Mouse (Mus musculus) kidney, embryonic 16.5 days (tissue): ENCODE results near the gene Hdac4. TPM values are rescaled to one million over a fixed set of nuclear protein-coding genes. Genes with fewer than 3 reads are reported as not detected.

Experiments
- ATAC-seq: fragments of 200-750 bp; cut with Nextera tagmentation; 2 replicates; pipeline ENCODE4 v1.8.0; 2017; ENCODE audit warnings: moderate TSS enrichment; ENCODE audit not compliant: low FRiP score, low TSS enrichment
- H3K27ac ChIP-seq: fragments of 300-500 bp; sonication (generic); 2 replicates; pipeline ENCODE4 v1.5.1; 2014; ENCODE audit warnings: low read length
- H3K27me3 ChIP-seq: fragments of 300-500 bp; sonication (generic); 2 replicates; pipeline ENCODE4 v1.6.1; 2014; ENCODE audit warnings: low read length, control low read depth, mixed read lengths; ENCODE audit not compliant: insufficient read depth
- H3K36me3 ChIP-seq: fragments of 300-500 bp; sonication (generic); 2 replicates; pipeline ENCODE4 v1.6.1; 2014; ENCODE audit warnings: low read length, control low read depth, mixed read lengths; ENCODE audit not compliant: insufficient read depth
- H3K4me1 ChIP-seq: fragments of 300-500 bp; sonication (generic); 2 replicates; pipeline ENCODE4 v1.6.1; 2014; ENCODE audit warnings: low read length, control low read depth, mixed read lengths; ENCODE audit not compliant: insufficient read depth
- H3K4me2 ChIP-seq: fragments of 300-500 bp; sonication (generic); replicated peaks from 2 replicates; pipeline ENCODE4 v1.6.1; 2014; ENCODE audit warnings: low read depth, low read length
- H3K4me3 ChIP-seq: fragments of 300-500 bp; sonication (generic); 2 replicates; pipeline ENCODE4 v1.5.1; 2014; ENCODE audit warnings: mild to moderate bottlenecking, low read length
- H3K9ac ChIP-seq: fragments of 300-500 bp; sonication (generic); replicated peaks from 2 replicates; pipeline ENCODE4 v1.6.1; 2014; ENCODE audit warnings: low read length
- H3K9me3 ChIP-seq: fragments of 300-500 bp; sonication (generic); 2 replicates; pipeline ENCODE4 v1.6.1; 2016; ENCODE audit warnings: low read length, control low read depth
- WGBS: fragments of 180-500 bp; shearing (Covaris S2); extraction: QIAGEN DNeasy Blood & Tissue Kit; methylation state at CpG from one replicate; pipeline ENCODE4 v1.1.7; 2014; 5-methylcytosine and 5-hydroxymethylcytosine counted together
- polyA plus RNA-seq: library from polyadenylated mRNA; unstranded; fragments of >200 nt; fragmentation: Nextera tagmentation; extraction: Ambion mirVana; gene quantifications from 2 replicates; pipeline ENCODE4 v1.2.1, GENCODE M21; 2015

Gene Hdac4
- polyA plus RNA-seq, 1 experiment from 2014 or later = 17.7 TPM

GRCm38 (mm10) chr1:91981381-91981780, 214.1 kb downstream of the Hdac4 start:
- Histone ChIP-seq H3K36me3 (peaks cover 29% of the 10 kb centered on the region), H3K4me1 (no peaks in the 10 kb centered on the region), H3K4me3 (no peak overlapping the region), H3K27me3 (no peaks in the 10 kb centered on the region), H3K9me3 (no peaks in the 10 kb centered on the region), H3K4me2 (no peak overlapping the region), H3K27ac (no peak overlapping the region), H3K9ac (no peak overlapping the region)
- WGBS = 72% methylated on average over 1 of the region's 1 CpGs
- ATAC-seq = no peak

DNA sequence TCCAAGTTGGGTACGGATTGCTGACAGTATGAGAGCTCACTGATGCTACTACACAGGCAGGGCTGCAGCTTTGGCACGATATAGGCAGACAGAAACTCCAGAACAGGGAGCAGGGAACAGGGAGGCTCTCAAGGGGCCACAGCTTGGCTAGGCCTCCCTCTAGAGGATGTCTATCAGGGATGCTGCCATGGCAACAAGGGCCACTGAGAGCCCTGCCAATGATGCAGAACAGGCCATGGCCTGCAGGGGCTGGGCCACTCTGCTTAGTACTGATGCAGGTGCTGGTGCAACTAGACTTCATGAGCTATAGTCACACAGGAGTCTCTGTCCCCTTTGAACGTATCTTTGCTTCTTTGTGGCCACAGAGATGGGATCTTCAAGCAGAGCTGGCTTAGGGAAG, 217.1 kb downstream of the Hdac4 start:
- H3K4me1 ChIP-seq = no peaks in the 10 kb centered on the region
- no peak overlapping the region for H3K4me2 ChIP-seq
- H3K9ac ChIP-seq = no peak overlapping the region
- no peak overlapping the region for H3K4me3 ChIP-seq
- no peak overlapping the region for H3K27ac ChIP-seq
- H3K36me3 ChIP-seq = peaks cover 40% of the 10 kb centered on the region
- H3K9me3 ChIP-seq = no peaks in the 10 kb centered on the region
- ATAC-seq = no peak
- H3K27me3 ChIP-seq = no peaks in the 10 kb centered on the region
- WGBS = 72% methylated on average over 3 of the region's 3 CpGs

DNA sequence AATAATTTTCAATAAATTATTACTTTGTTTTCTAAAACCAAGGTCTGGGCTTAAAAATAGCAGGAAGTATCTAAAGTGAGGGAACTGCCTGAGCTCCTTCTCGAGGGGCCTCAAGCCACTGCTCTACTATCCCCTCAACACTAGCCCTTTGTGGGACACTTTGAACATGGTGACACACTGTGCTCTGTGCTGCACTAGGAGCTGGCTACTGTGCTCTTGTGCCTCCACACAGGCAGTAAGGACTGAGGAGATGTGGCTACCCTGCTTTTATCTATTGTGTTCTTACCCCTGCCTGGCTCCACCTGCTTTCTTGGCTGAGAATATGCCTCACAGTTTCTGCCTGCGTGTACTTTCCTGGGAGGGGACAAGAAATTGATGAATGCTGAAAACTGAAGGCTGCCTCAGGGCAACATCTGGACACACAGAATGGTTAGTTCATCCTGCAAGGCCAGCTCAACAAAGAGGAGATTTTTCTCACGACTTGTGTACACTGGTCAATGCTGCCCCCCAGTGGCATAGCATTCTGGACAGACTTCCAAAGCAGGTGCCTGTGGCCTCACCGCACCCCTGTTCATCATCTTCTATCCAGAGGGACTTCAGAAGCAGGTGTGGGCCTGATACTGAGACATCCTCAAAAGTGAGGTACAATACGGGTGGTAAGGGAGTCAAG, 226.7 kb downstream of the Hdac4 start:
- no peak overlapping the region for H3K4me2 ChIP-seq
- H3K27me3 ChIP-seq = no peaks in the 10 kb centered on the region
- ATAC-seq = no peak
- peaks cover 39% of the 10 kb centered on the region for H3K36me3 ChIP-seq
- no peaks in the 10 kb centered on the region for H3K4me1 ChIP-seq
- H3K9me3 ChIP-seq = no peaks in the 10 kb centered on the region
- no peak overlapping the region for H3K9ac ChIP-seq
- whole genome bisulfite sequencing = 61% methylated on average over 5 of the region's 5 CpGs
- no peak overlapping the region for H3K4me3 ChIP-seq
- H3K27ac ChIP-seq = no peak overlapping the region

DNA sequence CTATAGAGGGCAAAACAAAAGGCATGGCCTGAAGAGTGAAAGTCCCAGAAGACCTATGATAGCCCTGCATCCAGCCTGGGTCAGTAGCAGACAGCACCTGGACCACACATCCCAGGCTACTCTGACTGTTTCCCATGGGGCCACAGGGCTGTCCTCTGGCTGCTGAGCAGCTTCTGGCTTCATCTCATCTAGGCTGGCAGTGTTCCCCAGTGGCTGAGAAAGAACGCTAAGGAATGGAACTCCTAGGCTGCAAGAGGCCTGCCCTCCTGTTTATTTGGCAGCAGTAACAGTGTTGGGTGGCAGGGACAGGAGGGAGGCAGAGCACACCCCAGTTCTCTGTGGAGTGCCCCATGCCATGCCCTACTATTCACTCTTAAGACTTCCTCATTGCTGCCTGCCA, 228.5 kb downstream of the Hdac4 start:
- Histone ChIP-seq H3K9me3 (no peaks in the 10 kb centered on the region), H3K36me3 (peaks cover 24% of the 10 kb centered on the region), H3K27me3 (no peaks in the 10 kb centered on the region), H3K4me1 (no peaks in the 10 kb centered on the region), H3K4me3 (no peak overlapping the region), H3K27ac (no peak overlapping the region), H3K4me2 (no peak overlapping the region), H3K9ac (no peak overlapping the region)
- no peak for ATAC-seq
- WGBS = 90% methylated on average over 1 of the region's 1 CpGs

DNA sequence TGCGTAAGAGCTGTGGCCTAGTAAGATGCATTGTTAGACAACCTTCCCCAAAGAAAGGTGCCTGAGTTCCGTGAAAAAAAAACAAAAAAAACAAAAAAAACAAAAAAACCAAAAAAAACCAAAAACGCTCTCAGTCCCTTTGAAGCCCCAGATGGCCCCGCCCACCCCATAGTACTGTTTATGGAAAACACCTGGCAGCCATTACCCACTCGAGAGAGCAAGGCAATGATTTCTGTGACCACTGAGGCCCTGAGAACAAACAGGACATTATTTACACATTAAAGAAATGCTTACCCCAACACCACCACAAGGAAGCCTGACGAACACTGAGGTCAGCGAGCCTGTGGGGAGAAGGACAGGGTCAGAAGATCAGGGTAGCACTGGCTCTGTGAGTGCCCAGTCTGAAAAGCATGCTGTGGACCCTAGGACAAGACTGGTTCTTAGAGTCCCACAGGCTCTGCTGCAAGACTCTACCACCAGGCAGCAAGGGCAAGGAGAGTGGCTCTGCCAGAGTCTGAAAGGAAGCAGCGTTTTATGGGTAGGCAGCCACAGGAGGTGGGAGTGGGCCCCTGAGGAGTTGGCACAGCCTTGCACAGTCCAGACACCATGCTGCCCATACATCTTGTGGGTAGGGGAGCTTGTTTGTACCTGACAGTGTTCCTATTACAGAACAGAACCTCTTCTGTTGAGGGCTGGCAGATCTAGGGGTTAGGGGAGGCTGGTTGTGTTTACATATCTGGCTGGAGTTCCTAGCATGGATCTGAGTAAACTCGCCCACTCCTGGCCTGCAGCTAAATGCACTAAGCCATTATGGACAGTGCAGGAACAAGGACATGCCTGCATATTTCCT, 230.8 kb downstream of the Hdac4 start:
- no peak for ATAC-seq
- Histone ChIP-seq H3K27ac (no peak overlapping the region), H3K4me3 (no peak overlapping the region), H3K36me3 (peaks cover 35% of the 10 kb centered on the region), H3K4me1 (no peaks in the 10 kb centered on the region), H3K27me3 (no peaks in the 10 kb centered on the region), H3K9ac (no peak overlapping the region), H3K9me3 (no peaks in the 10 kb centered on the region), H3K4me2 (no peak overlapping the region)
- WGBS = 64% methylated on average over 9 of the region's 9 CpGs

DNA sequence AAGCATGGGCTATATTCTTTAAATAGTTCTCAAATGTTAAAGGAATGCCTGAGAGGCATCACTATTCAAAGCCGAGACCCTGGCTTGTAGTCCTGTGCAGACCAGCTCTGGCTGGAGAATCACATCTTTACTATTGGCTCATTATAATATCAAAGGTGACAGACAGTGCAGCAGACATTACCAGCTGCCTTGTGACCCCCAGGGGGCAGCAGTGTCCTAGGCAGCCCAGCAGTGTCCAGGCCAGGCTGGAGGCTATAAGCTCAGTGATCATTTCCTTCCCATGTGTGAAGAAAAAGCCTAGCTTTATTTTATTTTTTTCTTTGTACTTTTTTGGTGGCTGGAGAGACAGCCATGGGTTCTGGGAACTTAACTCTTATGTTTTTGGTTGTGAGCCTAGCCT, 233.2 kb downstream of the Hdac4 start:
- Histone ChIP-seq H3K9me3 (no peaks in the 10 kb centered on the region), H3K27ac (no peak overlapping the region), H3K27me3 (no peaks in the 10 kb centered on the region), H3K4me2 (no peak overlapping the region), H3K4me3 (no peak overlapping the region), H3K4me1 (no peaks in the 10 kb centered on the region), H3K9ac (no peak overlapping the region), H3K36me3 (peaks cover 42% of the 10 kb centered on the region)
- WGBS = 75% methylated on average over 1 of the region's 1 CpGs
- 0 out of 2 replicates have a peak, but pooled peaks have one; percentile 57 for ATAC-seq

- Histone ChIP-seq H3K36me3 (peaks cover 37% of the 10 kb centered on the region), H3K9ac (no peak overlapping the region), H3K4me2 (no peak overlapping the region), H3K4me1 (no peaks in the 10 kb centered on the region), H3K27me3 (no peaks in the 10 kb centered on the region), H3K4me3 (no peak overlapping the region), H3K27ac (no peak overlapping the region), H3K9me3 (no peaks in the 10 kb centered on the region)
- 44% methylated on average over 8 of the region's 8 CpGs for WGBS
- no peak for ATAC-seq
Measured at GRCm38 (mm10) chr1:91961231-91961630, 234.3 kb downstream of the Hdac4 start.

DNA sequence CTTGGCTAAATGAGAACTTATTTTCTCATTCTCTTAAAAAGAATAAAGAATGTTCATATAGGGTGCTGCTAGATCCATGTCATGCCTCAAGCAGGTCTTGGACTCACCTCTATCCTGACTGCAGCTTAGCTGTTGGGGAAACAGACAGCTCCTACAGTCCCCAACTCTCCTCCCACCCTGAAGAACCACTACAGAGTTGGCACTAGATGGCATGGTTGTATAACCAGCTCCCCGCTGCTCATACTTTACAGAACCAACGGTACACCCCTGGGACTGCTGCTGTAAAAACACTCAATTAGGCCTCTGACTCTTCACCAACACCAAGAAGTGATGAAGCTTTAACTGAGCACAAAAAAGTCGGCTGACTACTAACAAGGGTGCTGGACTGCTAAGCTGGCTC, 235.6 kb downstream of the Hdac4 start:
- H3K36me3 ChIP-seq = peaks cover 43% of the 10 kb centered on the region
- H3K4me1 ChIP-seq = no peaks in the 10 kb centered on the region
- no peaks in the 10 kb centered on the region for H3K27me3 ChIP-seq
- no peak for ATAC-seq
- no peaks in the 10 kb centered on the region for H3K9me3 ChIP-seq
- H3K4me3 ChIP-seq = no peak overlapping the region
- H3K9ac ChIP-seq = no peak overlapping the region
- no peak overlapping the region for H3K4me2 ChIP-seq
- H3K27ac ChIP-seq = no peak overlapping the region
- WGBS = 82% methylated on average over 3 of the region's 3 CpGs

GRCm38 (mm10) chr1:91959044-91959443, 236.5 kb downstream of the Hdac4 start:
- Histone ChIP-seq H3K4me1 (no peaks in the 10 kb centered on the region), H3K36me3 (peaks cover 44% of the 10 kb centered on the region), H3K27ac (no peak overlapping the region), H3K4me2 (no peak overlapping the region), H3K27me3 (no peaks in the 10 kb centered on the region), H3K4me3 (no peak overlapping the region), H3K9ac (no peak overlapping the region), H3K9me3 (no peaks in the 10 kb centered on the region)
- 94% methylated on average over 5 of the region's 5 CpGs for WGBS
- ATAC-seq = no peak

DNA sequence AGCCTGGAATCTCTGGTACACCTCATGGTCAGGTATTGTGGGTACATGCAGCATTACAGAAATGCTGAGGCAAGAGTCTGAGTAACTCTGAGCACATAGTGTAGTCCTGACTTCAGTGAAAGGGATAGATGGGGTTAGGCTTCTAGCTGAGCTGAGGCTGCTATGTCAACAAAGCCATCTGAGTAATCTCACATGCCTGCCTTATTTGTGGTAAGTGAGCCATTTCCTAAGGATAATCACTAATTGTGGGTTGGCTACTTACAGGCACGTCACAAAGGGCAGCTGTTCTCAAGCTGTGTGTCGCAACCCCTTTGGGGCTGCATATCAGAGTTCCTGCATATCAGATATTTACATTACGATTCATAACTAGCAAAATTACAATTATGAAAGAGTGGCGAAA, 239.3 kb downstream of the Hdac4 start:
- H3K27me3 ChIP-seq = no peaks in the 10 kb centered on the region
- H3K27ac ChIP-seq = no peak overlapping the region
- H3K36me3 ChIP-seq = peaks cover 46% of the 10 kb centered on the region
- no peak overlapping the region for H3K4me2 ChIP-seq
- no peak overlapping the region for H3K9ac ChIP-seq
- H3K9me3 ChIP-seq = no peaks in the 10 kb centered on the region
- 78% methylated on average over 4 of the region's 4 CpGs for WGBS
- no peaks in the 10 kb centered on the region for H3K4me1 ChIP-seq
- ATAC-seq = no peak
- H3K4me3 ChIP-seq = no peak overlapping the region
